Comparison of ENCODE assay signal across 9 mouse cellular contexts in the genomic region with DNA sequence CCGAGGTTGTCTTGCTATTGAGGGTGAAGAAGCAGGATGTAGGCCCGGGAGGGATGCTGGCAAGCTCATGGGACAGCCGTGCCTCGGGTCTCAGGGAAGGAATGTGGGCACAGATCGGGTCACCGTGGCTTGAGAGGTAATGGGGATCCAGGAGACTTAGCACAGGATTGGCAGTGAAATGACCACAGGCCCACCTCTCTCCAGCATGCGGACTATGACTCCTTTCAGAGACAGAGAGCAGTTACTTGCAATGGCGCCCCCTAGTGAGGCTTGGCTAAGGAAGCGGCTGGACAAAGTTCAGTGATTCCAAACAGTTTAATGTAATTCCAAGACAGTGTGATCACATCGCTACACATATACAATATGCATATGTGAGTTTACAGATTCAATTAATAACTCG. TPM values are rescaled to one million over a fixed set of nuclear protein-coding genes. Genes with fewer than 3 reads are reported as not detected.
DNase-seq lines count a peak whose midpoint lies in the region; ATAC-seq and TF ChIP-seq lines count a peak whose summit lies in the region.
"Had no signal": no experiment of that assay in that cellular context is flagged by ENCODE, and none has a peak within 500 bp of the region (broad histone marks: within the 10 kb centered on the region; RNA-seq: fewer than 3 reads in every experiment).

No protein-coding gene starts in this region.

- H3K9me3 ChIP-seq in limb, embryonic 11.5 days (ENCODE audit: control insufficient read depth, low read length), result no peaks in the 10 kb centered on the region

- 70% methylated on average over 11 of the region's 11 CpGs for WGBS in heart, adult 2 months
- 77% methylated on average over 11 of the region's 11 CpGs for WGBS in spleen, adult 2 months
- WGBS in limb, embryonic 11.5 days, result 62% methylated on average over 11 of the region's 11 CpGs

- DNase-seq in heart, adult 2 months, result no peak
- no peak for DNase-seq in heart, postnatal 10 days
- no peak for DNase-seq in spleen, adult 2 months (ENCODE audit: low read depth in 1 of 2, low spot score in 2 of 2)
- no peak for DNase-seq in spleen, adult 12 weeks (ENCODE audit: low spot score)
- peak; percentile 50 for DNase-seq in cerebellum, adult 8-10 months
- DNase-seq in limb, embryonic 11.5 days (ENCODE audit: low spot score), result peak; percentile 44
- no peak for DNase-seq in gastrocnemius, adult 18-20 months (ENCODE audit: low spot score)

- H3K36me3 ChIP-seq in heart, adult 2 months (ENCODE audit: control insufficient read depth, insufficient read depth, low read length), result no peaks in the 10 kb centered on the region
- no peaks in the 10 kb centered on the region for H3K36me3 ChIP-seq in spleen, adult 2 months (ENCODE audit: control insufficient read depth, insufficient read depth, low read length)
- 0 out of 2 replicates have a peak, but pooled peaks cover 2% of the 10 kb centered on the region for H3K36me3 ChIP-seq in limb, embryonic 11.5 days (ENCODE audit: control insufficient read depth, insufficient read depth, low read length)

- intact Hi-C loops in heart, adult 2 months (cut with DNase I), result no loop called here
- intact Hi-C loops in heart, postnatal 10 days (cut with DNase I), result no loop called here

- no peak overlapping the region for H3K27ac ChIP-seq in heart, adult 2 months
- H3K27ac ChIP-seq in spleen, adult 2 months (ENCODE audit: insufficient read depth, low read length), result no peak overlapping the region
- no peak overlapping the region for H3K27ac ChIP-seq in limb, embryonic 11.5 days (replicated peaks; ENCODE audit: low read depth, low read length)

- no peaks in the 10 kb centered on the region for H3K4me1 ChIP-seq in heart, adult 2 months (ENCODE audit: control insufficient read depth, insufficient read depth, low read length)
- no peaks in the 10 kb centered on the region for H3K4me1 ChIP-seq in spleen, adult 2 months (ENCODE audit: control insufficient read depth, insufficient read depth, insufficient read length)
- no peaks in the 10 kb centered on the region for H3K4me1 ChIP-seq in limb, embryonic 11.5 days (ENCODE audit: control insufficient read depth, insufficient read depth, low read length)

- TF ChIP-seq POLR2A in heart, adult 2 months (IDR thresholded peaks at IDR 0.05; ENCODE audit: insufficient read depth, low read depth, low read length), result no peak
- no peak for TF ChIP-seq POLR2A in spleen, adult 2 months (IDR thresholded peaks at IDR 0.05; ENCODE audit: low read depth, low read length)

- H3K9ac ChIP-seq in heart, adult 2 months (ENCODE audit: low read depth, low read length), result no peak overlapping the region
- H3K9ac ChIP-seq in limb, embryonic 11.5 days (ENCODE audit: low read length), result no peak overlapping the region

- no peak for TF ChIP-seq EP300 in heart, adult 2 months (IDR thresholded peaks at IDR 0.05; ENCODE audit: insufficient read depth, low read depth, low read length)

- ATAC-seq in limb, embryonic 11.5 days (ENCODE audit: insufficient number of reproducible peaks, low FRiP score, low TSS enrichment, low read depth), result no peak
- no peak for ATAC-seq in inflammation-experienced regulatory T-cells, adult 6 months

- H3K4me2 ChIP-seq in limb, embryonic 11.5 days (ENCODE audit: low read depth, severe bottlenecking), result no peak overlapping the region

- H3K27me3 ChIP-seq in heart, adult 2 months (ENCODE audit: control insufficient read depth, insufficient read depth, low read length), result no peaks in the 10 kb centered on the region
- H3K27me3 ChIP-seq in spleen, adult 2 months (ENCODE audit: control insufficient read depth, insufficient read depth, low read length), result no peaks in the 10 kb centered on the region
- H3K27me3 ChIP-seq in limb, embryonic 11.5 days (ENCODE audit: control insufficient read depth, insufficient read depth, low read length), result no peaks in the 10 kb centered on the region

- no peaks in the 10 kb centered on the region for H3K79me2 ChIP-seq in heart, adult 2 months (replicated peaks; ENCODE audit: control insufficient read depth, insufficient read depth, low read length)

- peak; percentile 71 for TF ChIP-seq CTCF in heart, adult 2 months (IDR thresholded peaks at IDR 0.05)
- peak; percentile 12; the same call in 1 of the 2 replicates for TF ChIP-seq CTCF in spleen, adult 2 months (IDR thresholded peaks at IDR 0.05; ENCODE audit: extremely low read depth, insufficient read depth, insufficient read length, insufficient replicate concordance)

- no peak overlapping the region for H3K4me3 ChIP-seq in heart, adult 2 months
- no peak overlapping the region for H3K4me3 ChIP-seq in spleen, adult 2 months (ENCODE audit: extremely low read depth, insufficient read depth, insufficient read length)
- no peak overlapping the region for H3K4me3 ChIP-seq in limb, embryonic 11.5 days (ENCODE audit: low read depth, low read length)
- H3K4me3 ChIP-seq: myocyte had no signal

RNA-seq across cellular contexts. Expression of a gene that starts 24.3 kb away (rescaled TPM):
- total RNA-seq in heart, adult 2 months (2021), result under 1 TPM; 0.52 to 0.84 TPM
- 5.9 and 6.7 TPM in 2 replicates for polyA plus RNA-seq in heart, adult 2 months (2012; rRNA removed)
- total RNA-seq in heart, postnatal 10 days (2021), result 1 to 10 TPM; 2.8 to 3.3 TPM
- 2.0 and 2.9 TPM in 2 replicates for polyA plus RNA-seq in spleen, adult 2 months (2012; rRNA removed)
- polyA plus RNA-seq in limb, embryonic 11.5 days (2014; fragmentation: Nextera tagmentation; extraction: Ambion mirVana), result 1.0 and 1.8 TPM in 2 replicates
- total RNA-seq in gastrocnemius, adult 18-20 months (2021), result not detected
- polyA plus RNA-seq in inflammation-experienced regulatory T-cells, adult 6 months (2017; shearing (Covaris generic)), result under 1 TPM in 1 of 3 experiments, not detected in 2; 0.25 TPM

RNA-seq across cellular contexts. Expression of a gene that starts 50.2 kb away (rescaled TPM):
- total RNA-seq in heart, adult 2 months (2021), result under 1 TPM; 0.21 to 0.43 TPM
- polyA plus RNA-seq in heart, adult 2 months (2012; rRNA removed), result 0.23 and 0.33 TPM in 2 replicates
- under 1 TPM; 0.62 to 0.74 TPM for total RNA-seq in heart, postnatal 10 days (2021)
- 0.07 and 0.12 TPM in 2 replicates for polyA plus RNA-seq in spleen, adult 2 months (2012; rRNA removed)
- polyA plus RNA-seq in limb, embryonic 11.5 days (2014; fragmentation: Nextera tagmentation; extraction: Ambion mirVana), result 0.13 and 0.15 TPM in 2 replicates
- under 1 TPM in 1 of 2 experiments, not detected in 1; 0.31 TPM for total RNA-seq in gastrocnemius, adult 18-20 months (2021)
- polyA plus RNA-seq in inflammation-experienced regulatory T-cells, adult 6 months (2017; shearing (Covaris generic)), result not detected

Comparison
In these comparisons a context has a peak if more than half of its experiments do, and no peak if none do; other contexts are left out.
1. DNase-seq: peak in cerebellum, adult 8-10 months (single experiment) and limb, embryonic 11.5 days (single experiment); none in heart, adult 2 months (0 of 2), heart, postnatal 10 days (0 of 2), spleen, adult 2 months (0 of 2), spleen, adult 12 weeks (single experiment) and gastrocnemius, adult 18-20 months (single experiment).